Mouse (Mus musculus) hindbrain, embryonic 11.5 days (tissue): ENCODE results near the gene Rab8b. TPM values are rescaled to one million over a fixed set of nuclear protein-coding genes. Genes with fewer than 3 reads are reported as not detected.

Experiments used
- ATAC-seq: fragments of 200-750 bp; cut with Nextera tagmentation; 2 replicates; pipeline ENCODE4 v1.8.0; 2017; ENCODE audit warnings: mild to moderate bottlenecking, moderate TSS enrichment, moderate library complexity; ENCODE audit not compliant: low FRiP score
- DNase-seq: peaks from one replicate; pipeline ENCODE4 v3.0.0-alpha.2; 2015; ENCODE audit warnings: low spot score
- H3K27ac ChIP-seq: fragments of 300-500 bp; sonication (generic); 2 replicates; pipeline ENCODE4 v1.5.1; 2014; ENCODE audit warnings: mild to moderate bottlenecking, low read depth, low read length
- H3K27me3 ChIP-seq: fragments of 300-500 bp; sonication (generic); 2 replicates; pipeline ENCODE4 v1.6.1; 2014; ENCODE audit warnings: mild to moderate bottlenecking, low read length, moderate library complexity, mixed read lengths; ENCODE audit not compliant: control insufficient read depth, insufficient read depth
- H3K36me3 ChIP-seq: fragments of 300-500 bp; sonication (generic); 2 replicates; pipeline ENCODE4 v1.6.1; 2014; ENCODE audit warnings: mild to moderate bottlenecking, low read length, moderate library complexity, mixed read lengths; ENCODE audit not compliant: control insufficient read depth, insufficient read depth
- H3K4me1 ChIP-seq: fragments of 300-500 bp; sonication (generic); replicated peaks from 2 replicates; pipeline ENCODE4 v1.6.1; 2014; ENCODE audit warnings: low read length, mixed read lengths; ENCODE audit not compliant: control insufficient read depth, insufficient read depth
- H3K4me2 ChIP-seq: fragments of 300-500 bp; sonication (generic); replicated peaks from 2 replicates; pipeline ENCODE4 v1.6.1; 2014; ENCODE audit warnings: mild to moderate bottlenecking, low read depth, low read length
- H3K4me3 ChIP-seq: fragments of 300-500 bp; sonication (generic); 2 replicates; pipeline ENCODE4 v1.5.1; 2014; ENCODE audit warnings: low read depth, low read length
- H3K9ac ChIP-seq: fragments of 300-500 bp; sonication (generic); 2 replicates; pipeline ENCODE4 v1.6.1; 2014; ENCODE audit warnings: low read depth, low read length
- H3K9me3 ChIP-seq: fragments of 300-500 bp; sonication (generic); 2 replicates; pipeline ENCODE4 v1.6.1; 2016; ENCODE audit warnings: low read length; ENCODE audit not compliant: control insufficient read depth
- WGBS: fragments of 180-500 bp; shearing (Covaris S2); extraction: QIAGEN DNeasy Blood & Tissue Kit; methylation state at CpG from one replicate; pipeline ENCODE4 v1.1.7; 2014; 5-methylcytosine and 5-hydroxymethylcytosine counted together
- polyA plus RNA-seq: library from polyadenylated mRNA; unstranded; fragments of >200 nt; fragmentation: Nextera tagmentation; extraction: Ambion mirVana; gene quantifications from 2 replicates; pipeline ENCODE4 v1.2.1, GENCODE M21; 2014

Rab8b gene
- 34.3 and 34.9 TPM in 2 replicates for polyA plus RNA-seq

GRCm38 (mm10) chr9:66919382-66919971 is at the start of gene Rab8b:
Gene Rab8b (minus strand): TSS chr9:66919687.
- Histone ChIP-seq H3K36me3 (no peaks in the 10 kb centered on the region), H3K4me3 (peak within 1 kb of the TSS; percentile 58), H3K9me3 (no peaks in the 10 kb centered on the region), H3K4me1 (0 out of 2 replicates have a peak, but pooled peaks cover 2% of the 10 kb centered on the region), H3K27ac (peak within 1 kb of the TSS; percentile 54; the same call in 1 of the 2 replicates), H3K4me2 (peak within 1 kb of the TSS; percentile 76), H3K27me3 (no peaks in the 10 kb centered on the region), H3K9ac (peak within 1 kb of the TSS; percentile 65)
- ATAC-seq, result peak; percentile 99
- under 1% methylated on average over 48 of the region's 49 CpGs for WGBS
- peak; percentile 99 for DNase-seq

- no peak for DNase-seq
- no peaks in the 10 kb centered on the region for H3K4me1 ChIP-seq
- no peak overlapping the region for H3K27ac ChIP-seq
- no peak for ATAC-seq
- no peaks in the 10 kb centered on the region for H3K9me3 ChIP-seq
- H3K36me3 ChIP-seq, result no peaks in the 10 kb centered on the region
- no peaks in the 10 kb centered on the region for H3K27me3 ChIP-seq
- H3K4me3 ChIP-seq, result no peak overlapping the region
- WGBS, result 89% methylated on average over 8 of the region's 8 CpGs
- no peak overlapping the region for H3K4me2 ChIP-seq
- no peak overlapping the region for H3K9ac ChIP-seq
These were observed 48.0 kb upstream of the Rab8b start for GRCm38 (mm10) chr9:66967492-66967891.

DNA sequence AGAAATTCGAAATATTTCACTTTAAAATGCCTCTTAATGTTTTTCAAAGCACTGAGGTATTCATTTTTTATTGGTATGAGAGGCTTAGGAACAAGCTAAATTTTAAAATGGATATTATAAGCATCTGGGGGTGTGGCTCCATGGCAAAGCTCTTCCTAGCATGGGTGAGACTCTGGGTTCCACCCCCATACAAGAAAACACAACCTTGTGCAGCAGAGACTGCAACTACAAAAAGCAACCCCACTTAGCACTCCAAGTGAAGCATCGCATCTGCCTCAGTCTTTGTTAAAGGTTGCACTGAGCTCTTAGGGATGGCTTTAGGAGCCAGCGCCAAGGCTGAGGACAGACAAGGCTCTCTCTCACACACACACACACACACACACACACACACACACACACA is 42.0 kb upstream of the Rab8b start:
- Histone ChIP-seq H3K4me2 (no peak overlapping the region), H3K27me3 (no peaks in the 10 kb centered on the region), H3K4me1 (no peaks in the 10 kb centered on the region), H3K9me3 (no peaks in the 10 kb centered on the region), H3K36me3 (no peaks in the 10 kb centered on the region), H3K9ac (no peak overlapping the region), H3K27ac (no peak overlapping the region), H3K4me3 (no peak overlapping the region)
- DNase-seq (no peak), ATAC-seq (no peak)
- WGBS, result 77% methylated on average over 3 of the region's 3 CpGs

- Histone ChIP-seq H3K27ac (no peak overlapping the region), H3K27me3 (no peaks in the 10 kb centered on the region), H3K4me2 (no peak overlapping the region), H3K9ac (no peak overlapping the region), H3K9me3 (no peaks in the 10 kb centered on the region), H3K4me3 (no peak overlapping the region), H3K4me1 (no peaks in the 10 kb centered on the region), H3K36me3 (no peaks in the 10 kb centered on the region)
- DNase-seq (no peak), ATAC-seq (no peak)
- WGBS, result 88% methylated on average over 3 of the region's 3 CpGs
These were observed 38.0 kb upstream of the Rab8b start for GRCm38 (mm10) chr9:66957451-66957850.

- H3K27me3 ChIP-seq, result no peaks in the 10 kb centered on the region
- no peak for ATAC-seq
- WGBS, result 92% methylated on average over 2 of the region's 2 CpGs
These were observed 33.4 kb upstream of the Rab8b start for GRCm38 (mm10) chr9:66952886-66953285.

DNA sequence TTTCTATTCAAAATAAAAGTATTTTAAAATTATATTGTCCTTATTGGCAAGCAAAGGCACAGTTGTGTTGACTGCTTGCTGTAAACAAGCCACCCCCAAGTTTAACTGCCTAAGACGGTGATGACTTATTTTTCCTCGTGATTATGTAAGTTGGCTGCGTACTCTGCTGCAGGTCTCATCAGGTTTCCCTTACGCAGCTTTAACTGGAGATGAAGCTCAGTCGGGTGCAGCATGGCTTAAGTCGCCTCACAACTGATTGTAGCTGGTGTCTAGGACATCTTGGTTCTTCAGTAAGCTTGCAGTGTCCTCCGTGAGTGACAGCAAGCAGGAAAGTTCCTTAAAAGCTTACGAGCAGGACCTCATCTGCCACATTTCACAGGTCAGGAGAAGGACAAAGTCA is 32.8 kb upstream of the Rab8b start:
- H3K9me3 ChIP-seq, result no peaks in the 10 kb centered on the region
- no peaks in the 10 kb centered on the region for H3K4me1 ChIP-seq
- ATAC-seq (no peak), DNase-seq (no peak)
- 83% methylated on average over 8 of the region's 8 CpGs for WGBS
- peaks cover 2% of the 10 kb centered on the region; the same call in 1 of the 2 replicates for H3K36me3 ChIP-seq
- no peak overlapping the region for H3K9ac ChIP-seq
- no peaks in the 10 kb centered on the region for H3K27me3 ChIP-seq
- no peak overlapping the region for H3K27ac ChIP-seq
- H3K4me2 ChIP-seq, result no peak overlapping the region
- no peak overlapping the region for H3K4me3 ChIP-seq

More at GRCm38 (mm10) chr9:66952886-66953285, 33.4 kb upstream of the Rab8b start:
- Histone ChIP-seq H3K27ac (no peak overlapping the region), H3K4me3 (no peak overlapping the region), H3K9me3 (no peaks in the 10 kb centered on the region), H3K9ac (no peak overlapping the region), H3K36me3 (peaks cover 2% of the 10 kb centered on the region; the same call in 1 of the 2 replicates), H3K4me1 (no peaks in the 10 kb centered on the region), H3K4me2 (no peak overlapping the region)
- no peak for DNase-seq

DNA sequence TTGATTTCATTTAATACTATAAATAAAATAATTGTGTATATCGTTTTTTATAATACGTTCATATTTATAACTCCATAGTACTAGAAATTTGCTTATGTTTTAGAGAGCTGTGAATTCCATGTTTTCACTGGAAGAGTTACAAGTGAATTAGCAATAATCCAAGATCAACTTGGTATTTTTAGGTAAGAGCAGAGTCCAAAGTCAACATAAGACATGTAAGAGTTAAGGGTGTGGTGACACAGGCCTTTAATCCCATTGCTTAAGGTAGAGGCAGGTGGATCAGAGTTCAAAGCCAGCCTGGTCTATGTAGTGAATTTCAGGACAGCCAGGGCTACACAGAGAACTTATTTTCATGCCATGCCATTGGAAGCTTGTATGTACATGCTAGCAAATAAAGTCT is 29.0 kb upstream of the Rab8b start:
- Histone ChIP-seq H3K4me2 (no peak overlapping the region), H3K4me3 (no peak overlapping the region), H3K4me1 (no peaks in the 10 kb centered on the region), H3K27me3 (no peaks in the 10 kb centered on the region), H3K9me3 (no peaks in the 10 kb centered on the region), H3K9ac (no peak overlapping the region), H3K27ac (no peak overlapping the region), H3K36me3 (peaks cover 2% of the 10 kb centered on the region; the same call in 1 of the 2 replicates)
- WGBS, result 97% methylated on average over 2 of the region's 2 CpGs
- ATAC-seq, result no peak
- DNase-seq, result no peak

- WGBS, result under 1% methylated on average over 72 of the region's 77 CpGs
These were observed 26.5 kb upstream of the Rab8b start, which contains the start of gene Rps27l for GRCm38 (mm10) chr9:66945647-66946641. Gene Rps27l (plus strand): TSS chr9:66946086.

More at GRCm38 (mm10) chr9:66945647-66946641, 26.5 kb upstream of the Rab8b start, which contains the start of gene Rps27l:
- H3K27ac ChIP-seq, result peak within 1 kb of the TSS; percentile 94
- H3K36me3 ChIP-seq, result peaks cover 2% of the 10 kb centered on the region; the same call in 1 of the 2 replicates
- DNase-seq (peak; percentile 96), ATAC-seq (peak; percentile 98)
- H3K9ac ChIP-seq, result peak within 1 kb of the TSS; percentile 90
- H3K27me3 ChIP-seq, result no peaks in the 10 kb centered on the region
- H3K9me3 ChIP-seq, result no peaks in the 10 kb centered on the region
- peak within 1 kb of the TSS; percentile 49 for H3K4me2 ChIP-seq
- peak within 1 kb of the TSS; percentile 91 for H3K4me3 ChIP-seq
- no peaks in the 10 kb centered on the region for H3K4me1 ChIP-seq
